Mouse (Mus musculus) layer of hippocampus, postnatal 25 days (tissue): ENCODE measurements around the gene Olfr803. TPM values are rescaled to one million over a fixed set of nuclear protein-coding genes. Genes with fewer than 3 reads are reported as not detected.

Experiments
- DNase-seq, 2 experiments: peaks; one replicate each; pipeline ENCODE4 v3.0.0; 2022; ENCODE audit warnings: mixed read lengths in 2 of 2, low spot score in 1 of 2; ENCODE audit errors: extremely low spot score in 1 of 2
- microRNA-seq, 2 experiments: library from miRNA; unstranded; fragments of <30 nt; microRNA quantifications; one replicate each; pipeline ENCODE4 v1.2.0; 2021
- total RNA-seq, 2 experiments: library from RNA; stranded (reverse); gene quantifications; 2 replicates each; pipeline ENCODE4 v1.2.3; 2021

Gene Olfr803
- not detected for total RNA-seq

- DNase-seq = no peak
These were observed at the start of gene Olfr803 for GRCm38 (mm10) chr10:129694186-129694585. Olfr803 (minus strand) TSS chr10:129694286.

GRCm38 (mm10) chr10:129741821-129742220, 47.7 kb upstream of the Olfr803 start, which contains the start of gene Olfr806:
Olfr806 (minus strand) TSS chr10:129741921.
- no peak for DNase-seq

GRCm38 (mm10) chr10:129729275-129729674, 35.2 kb upstream of the Olfr803 start, which contains the start of gene Olfr805:
Olfr805 (minus strand) TSS chr10:129729375.
- DNase-seq = no peak

GRCm38 (mm10) chr10:129702910-129703309, 8.8 kb upstream of the Olfr803 start, which contains the start of gene Olfr804:
Olfr804 (plus strand) TSS chr10:129703210.
- no peak for DNase-seq

- DNase-seq = no peak
These were observed 6.0 kb downstream of the Olfr803 start, which contains the start of gene Olfr802 for GRCm38 (mm10) chr10:129688069-129688468. Olfr802 (minus strand) TSS chr10:129688169.

GRCm38 (mm10) chr10:129673765-129674164, 20.3 kb downstream of the Olfr803 start, which contains the start of gene Olfr801:
Olfr801 (minus strand) TSS chr10:129673865.
- DNase-seq = no peak

GRCm38 (mm10) chr10:129657394-129657793, 36.7 kb downstream of the Olfr803 start, which contains the start of gene Olfr800:
Olfr800 (plus strand) TSS chr10:129657694.
- no peak for DNase-seq

- DNase-seq = no peak
These were observed 42.3 kb downstream of the Olfr803 start for GRCm38 (mm10) chr10:129651763-129652162.

Small RNAs within 50 kb of the gene (microRNA-seq; reads per million reads assigned to microRNA genes)
- gene Gm24485 = 0 reads per million in 2 experiments

Other genes with a start within 250 kb of the Olfr803 start
- gene Olfr787, start 232.4 kb downstream of the Olfr803 start, total RNA-seq = not detected
- not detected for gene Olfr788, start 223.3 kb downstream of the Olfr803 start, total RNA-seq
- not detected for gene Olfr789, start 209.5 kb downstream of the Olfr803 start, total RNA-seq
- gene Olfr790, start 195.8 kb downstream of the Olfr803 start, total RNA-seq = not detected
- gene Olfr791, start 172.5 kb downstream of the Olfr803 start, total RNA-seq = not detected
- not detected for gene Olfr792, start 155.1 kb downstream of the Olfr803 start, total RNA-seq
- gene Olfr794, start 126.6 kb downstream of the Olfr803 start, total RNA-seq = not detected
- not detected for gene Olfr796, start 81.7 kb downstream of the Olfr803 start, total RNA-seq
- not detected for gene Olfr798, start 66.4 kb downstream of the Olfr803 start, total RNA-seq
- not detected for gene Olfr799, start 56.8 kb downstream of the Olfr803 start, total RNA-seq
- gene Olfr800, start 36.6 kb downstream of the Olfr803 start, total RNA-seq = not detected
- gene Olfr801, start 20.4 kb downstream of the Olfr803 start, total RNA-seq = not detected
- gene Olfr802, start 6.1 kb downstream of the Olfr803 start, total RNA-seq = not detected
- gene Olfr804, start 8.9 kb upstream of the Olfr803 start, total RNA-seq = not detected
- not detected for gene Olfr805, start 35.1 kb upstream of the Olfr803 start, total RNA-seq
- not detected for gene Olfr806, start 47.6 kb upstream of the Olfr803 start, total RNA-seq
- gene Olfr807, start 63.5 kb upstream of the Olfr803 start, total RNA-seq = not detected
- not detected for gene Olfr808, start 71.2 kb upstream of the Olfr803 start, total RNA-seq
- not detected for gene Olfr809, start 80.4 kb upstream of the Olfr803 start, total RNA-seq
- not detected for gene Olfr810, start 100.6 kb upstream of the Olfr803 start, total RNA-seq
- gene Olfr811, start 110.1 kb upstream of the Olfr803 start, total RNA-seq = not detected
- gene Olfr812, start 151.8 kb upstream of the Olfr803 start, total RNA-seq = not detected
- not detected for gene Olfr813, start 161.1 kb upstream of the Olfr803 start, total RNA-seq
- not detected for gene Olfr814, start 185.6 kb upstream of the Olfr803 start, total RNA-seq
- gene Olfr815, start 211.6 kb upstream of the Olfr803 start, total RNA-seq = not detected
- gene Olfr816, start 221.3 kb upstream of the Olfr803 start, total RNA-seq = not detected